Mouse (Mus musculus): ENCODE measurements around the gene Fam173a. TPM values are rescaled to one million over a fixed set of nuclear protein-coding genes. Genes with fewer than 3 reads are reported as not detected.

Gene Fam173a
- 26.0 and 30.6 TPM in 2 replicates for polyA plus RNA-seq (2011; ENCODE audit: insufficient read depth, insufficient read length, low read depth, missing spikeins)

GRCm38 (mm10) chr17:25792615-25793014 is at the start of gene Fam173a:
Gene Fam173a (minus strand): TSS chr17:25792901.
- H3K36me3 ChIP-seq (ENCODE audit: control insufficient read depth, insufficient read depth, low read length, poor library complexity, severe bottlenecking): no peaks in the 10 kb centered on the region
- H3K27ac ChIP-seq (ENCODE audit: insufficient read depth, low read length): peak within 1 kb of the TSS; percentile 8; the same call in 1 of the 2 replicates
- H3K4me3 ChIP-seq (ENCODE audit: low read depth, low read length): peak within 1 kb of the TSS; percentile 93
- no peaks in the 10 kb centered on the region for H3K9me3 ChIP-seq (replicated peaks; ENCODE audit: control insufficient read depth, insufficient read depth, low read length, poor library complexity, severe bottlenecking)
- TF ChIP-seq POLR2A (IDR thresholded peaks at IDR 0.05; ENCODE audit: insufficient read depth, low read length) (no peak), EP300 (IDR thresholded peaks at IDR 0.05; ENCODE audit: insufficient read depth, low read depth, low read length) (no peak)
- no peaks in the 10 kb centered on the region for H3K27me3 ChIP-seq (ENCODE audit: control insufficient read depth, insufficient read depth, low read length, poor library complexity, severe bottlenecking)
- peaks cover 4% of the 10 kb centered on the region for H3K4me1 ChIP-seq (ENCODE audit: control insufficient read depth, insufficient read depth, low read length)
- H3K9ac ChIP-seq (ENCODE audit: low read depth, poor library complexity, severe bottlenecking): peak within 1 kb of the TSS; percentile 57

- Histone ChIP-seq H3K4me3 (ENCODE audit: low read depth, low read length) (no peak within 1 kb of the TSS), H3K36me3 (ENCODE audit: control insufficient read depth, insufficient read depth, low read length, poor library complexity, severe bottlenecking) (peaks cover 20% of the 10 kb centered on the region), H3K27me3 (ENCODE audit: control insufficient read depth, insufficient read depth, low read length, poor library complexity, severe bottlenecking) (no peaks in the 10 kb centered on the region), H3K9me3 (replicated peaks; ENCODE audit: control insufficient read depth, insufficient read depth, low read length, poor library complexity, severe bottlenecking) (no peaks in the 10 kb centered on the region), H3K9ac (ENCODE audit: low read depth, poor library complexity, severe bottlenecking) (no peak within 1 kb of the TSS), H3K27ac (ENCODE audit: insufficient read depth, low read length) (no peak within 1 kb of the TSS), H3K4me1 (ENCODE audit: control insufficient read depth, insufficient read depth, low read length) (no peaks in the 10 kb centered on the region)
- no peak for TF ChIP-seq CTCF (IDR thresholded peaks at IDR 0.05; ENCODE audit: low read depth, low read length)
- no peak for TF ChIP-seq POLR2A (IDR thresholded peaks at IDR 0.05; ENCODE audit: insufficient read depth, low read length)
- no peak for TF ChIP-seq EP300 (IDR thresholded peaks at IDR 0.05; ENCODE audit: insufficient read depth, low read depth, low read length)
Measured at GRCm38 (mm10) chr17:25841117-25841880, 48.6 kb upstream of the Fam173a start, which contains the start of gene Gm20683. Gene Gm20683 (minus strand): TSS chr17:25841763.

GRCm38 (mm10) chr17:25840519-25840918 is 47.8 kb upstream of the Fam173a start:
- Histone ChIP-seq H3K4me1 (ENCODE audit: control insufficient read depth, insufficient read depth, low read length) (no peaks in the 10 kb centered on the region), H3K27me3 (ENCODE audit: control insufficient read depth, insufficient read depth, low read length, poor library complexity, severe bottlenecking) (no peaks in the 10 kb centered on the region), H3K9me3 (replicated peaks; ENCODE audit: control insufficient read depth, insufficient read depth, low read length, poor library complexity, severe bottlenecking) (no peaks in the 10 kb centered on the region), H3K36me3 (ENCODE audit: control insufficient read depth, insufficient read depth, low read length, poor library complexity, severe bottlenecking) (peaks cover 20% of the 10 kb centered on the region), H3K4me3 (ENCODE audit: low read depth, low read length) (no peak overlapping the region), H3K27ac (ENCODE audit: insufficient read depth, low read length) (no peak overlapping the region), H3K9ac (ENCODE audit: low read depth, poor library complexity, severe bottlenecking) (no peak overlapping the region)
- TF ChIP-seq CTCF (IDR thresholded peaks at IDR 0.05; ENCODE audit: low read depth, low read length) (no peak), POLR2A (IDR thresholded peaks at IDR 0.05; ENCODE audit: insufficient read depth, low read length) (no peak), EP300 (IDR thresholded peaks at IDR 0.05; ENCODE audit: insufficient read depth, low read depth, low read length) (no peak)

GRCm38 (mm10) chr17:25839455-25840235 is 46.9 kb upstream of the Fam173a start:
- TF ChIP-seq CTCF (IDR thresholded peaks at IDR 0.05; ENCODE audit: low read depth, low read length) (no peak), EP300 (IDR thresholded peaks at IDR 0.05; ENCODE audit: insufficient read depth, low read depth, low read length) (no peak)
- no peak overlapping the region for H3K27ac ChIP-seq (ENCODE audit: insufficient read depth, low read length)
- no peaks in the 10 kb centered on the region for H3K27me3 ChIP-seq (ENCODE audit: control insufficient read depth, insufficient read depth, low read length, poor library complexity, severe bottlenecking)
- peaks cover 2% of the 10 kb centered on the region for H3K4me1 ChIP-seq (ENCODE audit: control insufficient read depth, insufficient read depth, low read length)
- no peak overlapping the region for H3K9ac ChIP-seq (ENCODE audit: low read depth, poor library complexity, severe bottlenecking)
- H3K4me3 ChIP-seq (ENCODE audit: low read depth, low read length): no peak overlapping the region
- H3K9me3 ChIP-seq (replicated peaks; ENCODE audit: control insufficient read depth, insufficient read depth, low read length, poor library complexity, severe bottlenecking): no peaks in the 10 kb centered on the region
- peaks cover 20% of the 10 kb centered on the region for H3K36me3 ChIP-seq (ENCODE audit: control insufficient read depth, insufficient read depth, low read length, poor library complexity, severe bottlenecking)

- H3K27ac ChIP-seq (ENCODE audit: insufficient read depth, low read length): no peak overlapping the region
- no peak overlapping the region for H3K9ac ChIP-seq (ENCODE audit: low read depth, poor library complexity, severe bottlenecking)
- no peaks in the 10 kb centered on the region for H3K9me3 ChIP-seq (replicated peaks; ENCODE audit: control insufficient read depth, insufficient read depth, low read length, poor library complexity, severe bottlenecking)
- TF ChIP-seq CTCF (IDR thresholded peaks at IDR 0.05; ENCODE audit: low read depth, low read length) (no peak), EP300 (IDR thresholded peaks at IDR 0.05; ENCODE audit: insufficient read depth, low read depth, low read length) (no peak), POLR2A (IDR thresholded peaks at IDR 0.05; ENCODE audit: insufficient read depth, low read length) (no peak)
- H3K4me3 ChIP-seq (ENCODE audit: low read depth, low read length): no peak overlapping the region
- peaks cover 20% of the 10 kb centered on the region for H3K36me3 ChIP-seq (ENCODE audit: control insufficient read depth, insufficient read depth, low read length, poor library complexity, severe bottlenecking)
- peaks cover 4% of the 10 kb centered on the region for H3K4me1 ChIP-seq (ENCODE audit: control insufficient read depth, insufficient read depth, low read length)
- no peaks in the 10 kb centered on the region for H3K27me3 ChIP-seq (ENCODE audit: control insufficient read depth, insufficient read depth, low read length, poor library complexity, severe bottlenecking)
Measured at GRCm38 (mm10) chr17:25838904-25839303, 46.2 kb upstream of the Fam173a start.

GRCm38 (mm10) chr17:25837533-25837932 is 44.8 kb upstream of the Fam173a start:
- Histone ChIP-seq H3K9me3 (replicated peaks; ENCODE audit: control insufficient read depth, insufficient read depth, low read length, poor library complexity, severe bottlenecking) (no peaks in the 10 kb centered on the region), H3K4me1 (ENCODE audit: control insufficient read depth, insufficient read depth, low read length) (peaks cover 4% of the 10 kb centered on the region), H3K4me3 (ENCODE audit: low read depth, low read length) (no peak overlapping the region), H3K27ac (ENCODE audit: insufficient read depth, low read length) (no peak overlapping the region), H3K9ac (ENCODE audit: low read depth, poor library complexity, severe bottlenecking) (no peak overlapping the region), H3K27me3 (ENCODE audit: control insufficient read depth, insufficient read depth, low read length, poor library complexity, severe bottlenecking) (no peaks in the 10 kb centered on the region), H3K36me3 (ENCODE audit: control insufficient read depth, insufficient read depth, low read length, poor library complexity, severe bottlenecking) (peaks cover 20% of the 10 kb centered on the region)
- no peak for TF ChIP-seq CTCF (IDR thresholded peaks at IDR 0.05; ENCODE audit: low read depth, low read length)
